Mouse (Mus musculus) liver, embryonic 14.5 days (tissue): ENCODE results near the gene Rims3.

ENCODE experiments used
- CTCF ChIP-seq: IDR thresholded peaks from 2 replicates; pipeline ENCODE4 v1.5.1; 2016; ENCODE audit warnings: antibody characterized with exemption, low read depth, control low read depth
- EP300 ChIP-seq: IDR thresholded peaks from 2 replicates; pipeline ENCODE4 v1.6.1; 2016; ENCODE audit warnings: antibody characterized with exemption, low read depth

DNA sequence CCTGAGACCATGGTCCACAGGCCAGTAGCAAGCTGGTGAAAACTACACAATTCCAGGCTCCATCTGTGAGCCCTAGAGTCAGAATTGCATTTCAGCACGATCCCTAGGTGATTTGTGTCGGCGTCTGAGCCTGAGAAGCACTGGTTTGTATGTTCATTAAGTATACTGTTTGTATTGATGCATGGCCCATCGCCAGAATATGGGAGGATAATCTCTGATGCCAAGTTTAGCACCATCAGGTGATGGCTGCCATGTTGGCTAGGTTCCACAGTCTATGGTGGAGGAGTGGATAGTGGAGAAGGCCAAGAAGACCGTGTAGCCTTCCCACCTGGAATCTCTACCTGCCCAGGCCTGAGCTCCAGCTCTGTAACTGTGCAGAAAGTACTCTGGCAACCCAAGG, 13.6 kb downstream of the Rims3 start:
- TF ChIP-seq CTCF (no peak), EP300 (no peak)
